Mouse (Mus musculus): ENCODE measurements around the gene Ubash3a.

- TF ChIP-seq POLR2A (IDR thresholded peaks at IDR 0.05; ENCODE audit: insufficient read depth, low read depth, low read length) (no peak), CTCF (IDR thresholded peaks at IDR 0.05) (no peak)
These were observed 82.6 kb downstream of the Ubash3a start for GRCm38 (mm10) chr17:31290311-31290710.

All from heart, adult 2 months (tissue).